Mouse (Mus musculus) kidney, postnatal 14 days (tissue): ENCODE measurements around the gene Errfi1.
"Not testable (repeated sequence)": the region's sequence is repeated elsewhere in the genome, so short reads cannot be mapped to it uniquely, and the experiment has no call there.

Experiments used
- DNase-seq: peaks from one replicate; pipeline ENCODE4 v3.0.0; 2022; ENCODE audit warnings: mixed read lengths

Errfi1 gene

DNA sequence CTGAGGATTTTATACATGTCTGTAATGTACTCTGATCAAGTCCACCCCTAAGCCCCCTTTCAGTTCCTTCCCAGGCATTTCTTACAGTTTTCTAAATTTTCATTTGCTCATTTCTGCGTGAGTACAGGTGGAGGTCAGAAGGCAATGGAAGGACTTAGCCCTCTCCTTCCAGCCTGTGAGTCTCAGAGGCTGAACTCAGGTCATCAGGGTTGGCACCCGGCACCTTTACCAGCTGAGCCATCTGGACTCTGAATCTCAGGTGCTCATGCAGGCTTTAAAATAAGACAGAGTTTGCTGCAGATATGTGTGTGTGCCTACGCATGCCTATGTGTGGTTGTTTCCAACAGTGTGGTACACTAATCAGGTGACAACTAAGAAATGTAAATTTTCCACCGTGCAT lies 2.8 kb upstream of the Errfi1 start:
- DNase-seq = peak; percentile 57

DNA sequence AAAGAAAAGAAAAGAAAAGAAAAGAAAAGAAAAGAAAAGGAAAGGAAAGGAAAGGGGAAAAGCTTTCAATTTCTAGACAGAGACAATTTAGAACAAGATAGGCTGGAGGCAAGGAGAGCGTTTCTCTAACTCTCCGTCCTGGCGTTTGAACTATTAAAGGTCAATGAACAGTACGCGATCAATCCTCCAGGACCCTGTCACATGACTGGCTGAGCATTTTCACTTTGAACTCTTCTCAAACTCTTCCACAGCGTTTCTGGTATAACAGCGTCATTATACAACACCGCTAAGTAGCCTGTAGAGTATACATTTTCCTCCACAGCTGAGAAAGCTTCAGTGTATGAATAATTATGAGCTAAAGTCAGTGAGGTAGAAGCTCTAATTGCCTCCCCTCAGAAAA lies 1.7 kb upstream of the Errfi1 start:
- no peak for DNase-seq

DNA sequence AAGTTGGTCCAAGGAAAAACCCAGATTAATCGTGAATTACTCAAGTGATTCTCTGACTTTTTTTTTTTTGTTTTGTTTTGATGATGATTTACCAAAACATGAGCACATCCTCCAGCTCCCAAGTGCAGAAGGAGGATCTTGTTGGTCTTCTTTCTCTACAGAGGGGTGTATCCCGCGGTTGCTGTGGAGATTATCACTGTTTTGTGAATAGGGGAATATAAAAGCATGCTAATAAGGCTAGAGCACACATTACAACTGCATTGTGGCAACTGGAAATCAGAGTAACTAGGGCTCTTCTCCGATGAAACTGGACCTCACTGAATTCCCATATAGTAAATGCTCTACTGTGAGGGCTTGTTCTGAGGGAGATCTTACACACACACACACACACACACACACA lies 1.2 kb upstream of the Errfi1 start:
- no peak for DNase-seq

DNA sequence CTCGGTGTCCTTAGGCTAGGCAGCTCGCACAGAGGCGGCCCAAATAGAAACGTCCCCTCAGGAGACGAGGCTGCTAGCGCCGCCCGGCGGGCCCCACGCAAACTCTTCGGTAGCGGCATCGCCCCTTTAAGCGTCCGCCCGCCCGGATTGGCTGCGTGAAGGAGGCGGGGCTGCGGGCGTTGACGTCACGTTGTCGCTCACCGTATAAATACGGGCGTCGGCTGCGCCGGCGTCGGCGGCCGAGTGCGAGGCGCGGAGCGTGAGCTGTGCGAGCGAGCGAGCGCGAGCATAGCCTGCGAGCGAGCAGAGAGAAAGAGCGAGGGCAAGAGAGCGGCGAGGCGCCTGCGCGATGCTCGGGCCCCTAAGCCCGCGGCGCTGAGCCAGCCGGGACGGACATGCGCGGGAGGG lies 1.1 kb downstream of the Errfi1 start:
- peak; percentile 97 for DNase-seq

DNA sequence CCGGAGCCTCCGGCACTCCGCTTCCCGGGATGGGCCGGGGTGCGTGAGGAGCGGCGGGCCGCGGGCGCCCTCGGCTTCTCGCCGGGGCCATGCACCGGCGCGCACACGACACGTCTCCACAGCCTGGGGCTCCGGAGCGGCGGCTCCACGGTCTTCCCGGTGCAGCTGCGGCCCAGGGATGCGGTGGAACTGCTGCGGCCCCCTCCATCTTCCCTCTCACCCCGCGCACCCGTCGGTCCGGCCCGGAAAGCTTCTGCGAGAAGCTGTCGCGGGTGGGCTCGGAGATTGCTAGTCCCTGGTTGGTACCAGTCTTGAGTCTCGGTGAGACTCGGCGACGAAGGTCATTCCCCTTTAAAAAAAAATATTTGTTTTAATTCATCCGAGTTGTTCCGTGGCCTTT lies 1.6 kb downstream of the Errfi1 start:
- no peak for DNase-seq

DNA sequence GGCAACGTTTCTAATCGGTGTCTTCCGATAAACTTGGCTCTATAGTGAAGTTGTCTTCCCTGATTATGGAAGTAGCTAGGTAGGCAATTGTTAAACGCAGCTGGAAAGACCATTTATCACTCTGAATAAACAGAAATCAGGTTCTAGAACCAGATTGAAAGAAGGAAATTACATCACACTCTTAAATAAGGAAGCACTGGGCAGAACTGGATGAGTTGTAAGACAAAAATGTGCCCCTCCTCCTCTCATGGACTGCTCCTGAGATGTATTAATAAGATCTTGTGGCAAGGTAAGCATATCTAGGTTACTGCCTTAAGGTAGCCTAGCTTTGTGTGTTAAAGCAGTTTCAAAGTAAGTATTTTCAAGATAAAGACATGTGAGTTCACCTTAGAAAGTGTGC lies 6.8 kb downstream of the Errfi1 start:
- no peak for DNase-seq

DNA sequence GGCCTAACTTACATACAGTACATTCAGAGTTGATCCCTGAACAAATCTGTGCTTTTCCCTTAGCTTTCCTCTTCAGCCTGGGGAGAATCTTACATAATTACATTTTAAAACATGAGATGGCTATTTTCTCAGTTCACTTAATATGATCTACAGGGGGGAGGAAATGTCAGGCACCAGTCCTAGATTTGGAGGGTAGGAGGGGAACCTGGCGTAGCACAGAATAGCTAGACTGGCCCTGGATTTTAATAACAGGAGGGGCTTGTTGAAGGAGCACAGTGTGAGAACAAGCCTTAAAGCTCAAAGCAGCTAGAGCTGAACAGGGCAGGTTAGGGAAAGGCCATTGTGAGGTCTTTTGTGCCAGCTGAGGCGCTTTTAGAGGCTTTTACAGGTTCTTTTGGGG lies 7.4 kb downstream of the Errfi1 start:
- no peak for DNase-seq

DNA sequence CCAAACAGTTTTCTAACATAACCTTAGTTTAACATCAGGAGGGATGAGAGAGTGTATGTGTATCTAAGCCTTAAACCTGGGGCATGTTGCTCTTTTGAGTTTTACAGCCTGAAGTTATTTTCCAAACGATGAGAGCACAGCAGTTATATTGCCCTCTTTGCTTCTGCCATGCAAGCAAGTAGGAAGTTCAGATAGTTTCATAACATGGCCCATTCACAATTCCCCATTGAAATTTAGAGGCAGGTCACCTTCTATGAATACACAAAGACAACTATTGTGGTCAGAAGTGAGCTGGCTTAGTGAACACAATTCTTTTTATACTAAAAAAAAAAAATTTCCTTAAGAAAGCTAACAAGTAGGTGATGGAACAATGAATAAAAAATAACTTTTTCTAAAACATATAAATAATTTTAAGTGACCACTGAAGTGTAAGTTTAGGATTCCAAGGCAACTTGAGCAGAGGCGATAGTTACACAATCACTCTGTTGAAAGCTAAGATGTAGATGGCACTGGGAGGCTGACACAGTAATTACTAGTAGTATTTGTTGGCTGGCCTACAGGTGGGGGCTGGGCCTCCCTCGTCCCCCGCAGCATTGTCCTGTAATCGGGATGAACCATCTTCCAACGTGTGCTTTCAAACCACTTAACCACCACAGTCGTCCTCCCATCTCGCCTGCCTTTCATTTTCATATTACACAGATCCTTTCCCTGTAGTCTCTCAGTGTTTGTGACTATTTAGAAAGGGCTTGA lies 9.1 kb downstream of the Errfi1 start:
- no peak for DNase-seq

DNA sequence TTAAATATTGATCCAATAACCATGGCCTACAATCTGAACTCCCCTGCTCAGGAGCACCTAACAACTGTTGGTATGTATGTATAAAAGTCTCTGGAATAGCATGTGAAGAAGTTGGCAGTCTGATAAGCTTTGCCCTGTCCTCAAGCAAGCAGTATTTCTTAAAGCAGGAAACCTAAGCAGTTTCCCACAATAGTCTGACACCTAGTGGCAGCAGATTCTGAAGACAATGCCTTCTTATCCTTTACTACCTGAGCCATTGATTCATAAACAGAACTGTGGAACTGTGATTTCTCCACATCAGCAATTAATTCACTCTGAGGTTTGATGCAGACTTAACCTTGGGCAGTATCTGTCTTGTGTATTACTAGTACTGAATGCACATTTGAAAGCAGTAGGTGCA lies 11.7 kb downstream of the Errfi1 start:
- no peak for DNase-seq

DNA sequence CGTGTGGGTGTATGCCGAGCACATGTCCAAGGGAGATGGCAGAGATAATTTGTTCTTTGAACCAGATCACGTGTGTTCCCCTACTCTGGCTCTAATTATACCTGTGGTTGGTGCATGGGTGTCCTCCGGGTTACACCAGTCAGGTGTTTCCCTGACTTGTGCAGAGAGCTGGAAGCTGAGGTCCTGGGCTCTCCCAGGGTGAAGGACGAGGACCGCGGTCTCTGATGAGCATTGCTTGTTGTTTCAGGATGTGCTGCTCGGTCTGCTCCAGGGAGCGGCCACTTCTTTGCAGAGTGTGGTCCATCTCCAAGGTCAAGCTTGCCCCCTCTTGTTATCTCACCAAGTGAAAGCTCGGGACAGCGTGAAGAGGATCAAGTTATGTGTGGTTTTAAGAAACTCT lies 12.3 kb downstream of the Errfi1 start:
- no peak for DNase-seq

DNA sequence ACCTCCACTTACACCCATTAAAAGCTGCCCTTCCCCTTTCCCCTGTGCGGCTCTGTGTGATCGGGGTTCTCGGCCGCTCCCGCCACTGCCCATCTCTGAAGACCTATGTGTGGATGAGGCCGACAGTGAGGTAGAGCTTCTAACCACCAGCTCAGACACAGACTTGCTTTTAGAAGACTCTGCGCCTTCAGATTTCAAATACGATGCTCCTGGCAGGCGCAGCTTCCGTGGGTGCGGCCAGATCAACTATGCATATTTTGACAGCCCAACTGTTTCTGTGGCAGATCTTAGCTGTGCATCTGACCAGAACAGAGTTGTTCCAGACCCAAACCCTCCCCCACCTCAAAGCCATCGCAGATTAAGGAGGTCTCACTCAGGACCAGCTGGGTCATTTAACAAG lies 12.8 kb downstream of the Errfi1 start:
- DNase-seq = no peak

DNA sequence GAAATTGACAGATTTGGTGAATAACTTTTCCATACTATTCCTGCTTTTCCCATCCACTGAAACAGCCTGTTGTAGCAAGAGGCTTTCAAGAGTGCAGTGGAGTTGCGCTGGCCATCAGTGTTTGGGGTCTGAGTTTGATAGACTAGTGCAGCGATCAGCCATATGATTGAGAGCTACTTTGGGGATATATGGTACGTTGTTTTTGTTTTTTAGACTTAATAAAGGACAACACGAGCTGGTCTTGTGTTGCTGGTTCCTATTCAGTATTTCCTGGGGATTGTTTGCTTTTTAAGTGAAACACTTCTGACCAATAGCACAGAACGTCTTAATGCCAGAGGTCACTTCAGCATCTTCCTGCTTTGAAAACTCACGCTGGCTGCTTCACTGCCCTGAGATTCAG lies 14.4 kb downstream of the Errfi1 start:
- DNase-seq = no peak

DNA sequence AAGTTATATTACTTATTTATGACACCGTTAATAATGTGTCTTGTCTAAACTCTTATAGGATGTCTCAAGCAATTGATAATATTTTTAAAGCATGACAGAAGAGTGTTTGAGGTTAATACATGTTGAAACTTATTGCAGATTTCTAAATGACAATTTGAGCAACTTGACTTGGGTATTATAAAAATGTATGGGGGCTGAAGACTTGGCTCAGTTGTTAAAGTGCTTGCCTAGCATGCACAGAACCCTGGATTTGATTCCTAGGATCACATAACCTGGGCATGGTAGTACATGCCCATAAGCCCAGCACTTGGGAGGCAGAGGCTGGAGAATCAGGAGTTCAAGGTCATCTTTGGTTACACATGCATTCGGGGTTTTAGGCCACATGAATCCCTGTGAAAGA lies 15.1 kb downstream of the Errfi1 start:
- DNase-seq = no peak

DNA sequence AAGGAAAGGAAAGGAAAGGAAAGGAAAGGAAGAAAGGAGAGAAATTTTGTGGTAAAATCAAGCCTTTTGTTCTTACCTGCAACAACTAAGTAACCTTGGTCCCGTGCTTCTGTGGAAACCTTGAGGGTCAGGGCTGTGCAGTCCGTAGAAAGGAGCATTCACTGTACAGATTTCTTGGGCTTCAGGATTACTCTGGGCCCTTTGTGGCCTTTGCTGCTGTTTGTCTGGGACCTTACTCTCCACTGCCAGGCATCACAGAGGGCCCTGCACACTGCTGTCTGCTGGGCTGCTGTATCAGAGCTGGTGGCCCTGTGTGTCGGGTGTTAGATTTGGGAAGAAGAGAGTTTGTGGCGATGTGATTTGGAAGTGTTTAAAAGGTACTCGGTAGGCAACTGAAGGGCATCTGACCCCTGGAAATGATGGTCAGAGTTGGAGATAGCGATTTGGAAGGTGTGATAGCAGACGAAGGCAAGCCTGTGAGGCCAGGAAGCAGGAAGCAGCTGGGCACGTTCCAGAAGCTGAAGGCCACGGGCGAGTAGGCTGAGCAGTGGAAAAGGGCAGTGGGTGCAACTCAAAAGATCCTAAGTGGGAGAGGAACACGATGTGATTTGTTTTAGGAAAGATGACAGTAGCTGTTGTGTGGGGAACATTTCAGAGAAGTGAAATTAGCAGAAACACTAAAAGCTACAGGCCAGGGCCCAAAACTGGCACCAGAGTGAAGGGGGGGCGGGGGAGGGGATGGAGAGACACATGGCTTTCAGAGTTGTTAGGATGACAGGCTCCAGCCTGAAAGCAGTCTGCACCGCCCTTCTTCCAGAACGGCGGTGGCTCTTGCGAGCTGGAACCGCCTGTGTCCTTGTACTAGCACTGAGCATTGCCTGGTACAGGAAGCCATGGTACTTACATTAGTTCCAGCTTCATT lies 15.8 kb downstream of the Errfi1 start:
- DNase-seq = no peak

DNA sequence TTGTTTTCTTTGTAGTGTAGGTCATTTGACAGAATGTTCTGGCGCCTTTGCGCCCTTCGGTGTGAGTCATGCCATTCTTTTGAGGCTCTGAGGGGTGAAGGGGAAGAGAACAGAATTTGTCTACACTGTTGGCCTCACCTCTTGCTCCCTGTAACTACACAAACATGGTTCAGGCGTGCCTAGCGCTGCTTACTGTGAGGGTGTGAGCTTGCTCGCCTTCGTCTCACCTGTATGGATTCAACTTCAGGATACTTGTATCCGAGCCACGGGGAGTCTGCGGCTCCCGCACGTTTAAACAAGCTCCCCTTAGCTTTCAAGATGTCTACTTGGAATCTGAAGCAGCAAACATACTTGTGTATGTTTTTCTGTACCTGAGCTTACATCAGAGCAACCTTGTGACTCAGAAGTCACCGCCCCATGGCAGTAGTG lies 17.3 kb downstream of the Errfi1 start:
- no peak for DNase-seq

DNA sequence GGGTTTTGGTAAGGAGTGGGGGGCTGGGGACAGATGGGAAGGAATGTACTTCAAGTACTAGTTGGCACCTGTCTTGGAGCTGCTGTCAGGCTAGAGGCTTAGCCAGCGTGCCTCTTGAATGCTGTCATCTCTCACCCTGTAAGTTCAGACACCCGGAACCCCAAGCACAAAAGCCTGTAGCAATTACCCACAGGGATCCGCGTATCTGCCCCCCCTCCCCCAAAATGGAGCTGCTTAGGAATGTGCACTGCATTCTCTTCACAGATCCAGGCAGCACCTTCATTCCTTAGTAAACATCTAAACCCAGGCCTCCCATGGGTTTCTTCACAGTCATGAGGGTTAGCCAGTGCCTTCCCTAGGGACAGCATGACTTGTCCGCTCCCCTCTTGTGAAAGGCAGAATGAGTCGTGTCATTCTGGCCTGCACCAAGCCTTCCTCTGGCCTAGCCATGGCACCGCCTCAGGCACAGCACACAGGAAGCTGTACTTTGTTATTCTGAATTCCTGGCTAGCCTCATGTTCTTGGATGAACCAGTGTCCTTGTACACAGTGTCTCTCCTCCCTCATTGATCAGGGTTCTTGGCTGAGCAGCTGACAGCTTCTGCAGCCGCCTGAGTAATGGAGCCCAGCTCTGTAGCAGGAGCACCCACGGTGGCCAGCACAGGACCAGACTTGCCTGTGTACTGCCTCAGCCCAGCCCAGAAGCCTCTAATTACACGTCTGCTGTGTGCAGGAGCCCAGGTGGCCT lies 17.8 kb downstream of the Errfi1 start:
- DNase-seq = peak; percentile 66

DNA sequence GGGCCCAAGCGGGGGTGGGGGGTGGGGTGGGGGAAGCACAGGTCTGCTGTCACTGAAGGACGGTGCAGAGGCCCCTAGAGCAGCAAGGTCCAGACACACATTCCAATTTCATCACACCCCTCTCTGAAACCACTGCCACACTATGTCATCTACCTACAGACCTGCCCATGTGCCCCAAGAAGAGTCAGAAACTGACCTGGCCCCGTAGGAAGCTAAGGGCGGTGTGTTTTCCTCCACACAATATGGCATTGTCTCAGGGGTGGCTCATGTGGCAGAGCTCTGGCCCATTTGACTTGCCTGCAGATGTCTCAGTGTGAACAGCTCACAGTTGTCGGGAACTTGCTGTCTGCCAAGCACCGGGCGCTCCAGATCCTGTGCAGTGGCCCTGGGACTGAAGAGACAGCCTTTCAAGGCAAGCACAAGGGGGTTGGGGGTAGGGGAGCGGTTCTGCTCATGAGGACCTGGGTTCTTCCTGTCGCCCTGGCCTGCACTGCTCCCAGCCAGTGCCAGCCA lies 18.5 kb downstream of the Errfi1 start:
- peak; percentile 61 for DNase-seq

DNA sequence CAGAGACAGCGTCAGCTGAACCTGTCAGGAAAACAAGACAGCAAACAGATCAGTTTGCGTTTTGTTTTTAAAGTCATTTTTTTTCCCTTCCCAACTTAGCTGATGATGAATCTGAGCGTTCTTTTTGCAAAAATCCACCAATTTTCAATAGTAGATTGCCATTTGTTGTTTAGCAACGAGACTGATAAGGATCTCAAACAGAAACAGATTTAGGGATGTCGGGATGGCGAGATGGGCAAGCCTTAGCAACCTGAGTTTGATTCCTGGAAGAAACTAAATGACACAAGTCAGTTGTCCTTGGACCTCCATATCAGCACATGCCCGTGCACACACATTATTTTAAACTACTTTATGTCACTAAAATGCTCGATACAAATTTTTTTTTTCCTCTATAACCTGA lies 19.0 kb downstream of the Errfi1 start:
- DNase-seq = no peak

DNA sequence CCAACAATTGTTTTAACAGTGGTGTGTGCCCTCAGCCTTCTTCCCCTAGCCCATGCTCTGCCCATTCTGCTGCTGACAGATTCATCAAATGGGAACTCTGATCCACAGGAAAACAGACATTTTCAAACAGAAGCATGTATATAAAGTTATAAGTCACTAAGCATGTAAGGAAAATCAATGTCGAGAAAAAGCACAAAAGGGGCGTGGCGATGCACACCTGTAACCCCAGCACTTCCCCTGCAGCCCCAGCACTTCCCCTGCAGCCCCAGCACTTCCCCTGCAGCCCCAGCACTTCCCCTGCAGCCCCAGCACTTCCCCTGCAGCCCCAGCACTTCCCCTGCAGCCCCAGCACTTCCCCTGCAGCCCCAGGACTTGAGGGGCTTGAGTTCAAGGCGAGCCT lies 20.7 kb downstream of the Errfi1 start:
- not testable (repeated sequence) for DNase-seq

DNA sequence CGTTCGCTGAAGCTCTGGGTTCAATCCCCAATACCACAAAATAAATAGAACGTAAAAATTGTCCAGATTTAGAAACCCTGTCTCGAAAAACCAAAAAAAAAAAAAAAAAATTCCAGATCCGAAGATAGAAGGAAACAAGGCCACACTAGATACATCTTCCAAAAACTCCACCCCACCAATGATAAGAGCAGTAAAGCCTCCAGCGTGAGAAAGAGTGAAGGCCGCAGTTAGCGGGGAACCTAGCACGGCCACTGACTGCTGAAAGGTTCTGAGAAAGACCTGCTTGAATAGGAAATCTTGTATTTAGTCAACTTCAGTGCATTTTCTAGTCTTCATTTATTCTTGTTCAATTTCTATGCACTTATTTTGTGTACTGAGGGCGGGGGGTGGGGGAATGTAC lies 21.7 kb downstream of the Errfi1 start:
- no peak for DNase-seq

DNA sequence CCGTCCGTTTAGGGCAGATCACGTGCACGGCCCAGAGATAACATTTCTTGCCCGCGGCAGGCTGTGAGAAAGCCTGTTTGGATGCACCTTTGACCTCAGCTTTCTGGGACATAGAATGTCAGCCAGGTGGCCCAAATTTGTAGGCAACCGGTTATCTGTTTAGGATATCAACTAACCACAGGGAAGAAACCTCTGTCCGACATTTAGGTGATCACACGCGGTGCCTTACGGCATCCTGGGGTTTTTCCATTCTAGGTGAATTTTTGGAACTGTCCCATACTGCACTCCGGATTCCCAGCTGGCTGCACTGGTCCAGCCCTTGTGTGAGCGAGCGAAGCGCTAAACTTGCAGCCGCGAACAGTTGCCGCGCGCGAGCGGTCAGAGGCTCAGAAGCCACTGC lies 25.9 kb downstream of the Errfi1 start:
- no peak for DNase-seq

DNA sequence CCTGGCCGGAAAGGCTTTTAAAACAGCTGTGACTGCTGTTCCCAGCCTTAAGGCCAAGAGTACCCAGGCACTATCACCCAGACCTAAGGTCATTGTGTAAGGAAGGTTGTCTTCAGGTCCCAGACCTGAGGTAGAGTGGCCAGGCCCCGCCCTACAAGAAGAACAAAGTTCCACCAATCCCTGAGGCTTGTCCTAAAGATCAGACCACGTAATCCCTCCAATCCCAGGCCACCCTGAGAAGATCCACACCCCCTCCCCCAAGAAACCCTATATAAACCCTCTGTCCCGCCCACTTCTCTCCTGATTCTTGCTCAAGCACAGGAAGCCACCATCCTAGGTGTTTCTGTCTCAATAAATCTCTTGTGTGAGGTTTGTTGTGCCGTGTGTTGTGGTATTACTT lies 26.6 kb downstream of the Errfi1 start:
- no peak for DNase-seq

DNA sequence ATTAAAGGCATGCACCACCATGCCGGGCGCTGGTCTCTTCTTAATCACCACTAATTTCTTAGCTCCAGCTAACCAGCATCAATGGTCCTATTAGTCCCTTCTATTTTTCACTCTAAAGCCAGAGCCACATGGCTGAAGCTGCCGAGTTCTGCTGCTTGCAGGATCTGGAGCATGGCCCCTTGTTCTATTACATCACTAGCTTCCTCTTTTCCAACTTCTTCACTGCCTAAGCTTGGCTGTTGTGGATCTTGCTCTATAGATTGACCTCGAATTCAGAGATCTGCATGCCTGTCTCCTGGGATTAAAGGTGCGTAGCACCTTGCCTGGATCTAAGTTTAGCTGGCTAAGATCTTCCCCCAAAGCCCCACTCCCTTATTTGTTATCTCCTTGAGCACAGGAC lies 28.9 kb downstream of the Errfi1 start:
- DNase-seq = no peak
